Mouse (Mus musculus) heart, postnatal 0 days (tissue): ENCODE data around the gene Ubqln4. TPM values are rescaled to one million over a fixed set of nuclear protein-coding genes. Genes with fewer than 3 reads are reported as not detected.
"Not testable (repeated sequence)": the region's sequence is repeated elsewhere in the genome, so short reads cannot be mapped to it uniquely, and the experiment has no call there.

Experiments
- ATAC-seq: fragments of 200-750 bp; cut with Nextera tagmentation; 2 replicates; pipeline ENCODE4 v1.8.0; 2017; ENCODE audit warnings: low read depth, moderate number of reproducible peaks, moderate library complexity; ENCODE audit not compliant: insufficient read depth
- DNase-seq: peaks from one replicate; pipeline ENCODE4 v3.0.0-alpha.2; 2016; ENCODE audit warnings: low spot score
- H3K27ac ChIP-seq: fragments of 300-500 bp; sonication (generic); 2 replicates; pipeline ENCODE4 v1.5.1; 2014; ENCODE audit warnings: low read depth, mild to moderate bottlenecking
- H3K27me3 ChIP-seq: fragments of 300-500 bp; sonication (generic); 2 replicates; pipeline ENCODE4 v1.6.1; 2014; ENCODE audit warnings: low read length, mixed read lengths; ENCODE audit not compliant: control insufficient read depth, insufficient read depth
- H3K36me3 ChIP-seq: fragments of 300-500 bp; sonication (generic); replicated peaks from 2 replicates; pipeline ENCODE4 v1.6.1; 2014; ENCODE audit warnings: low read length, mixed read lengths; ENCODE audit not compliant: control insufficient read depth, insufficient read depth
- H3K4me1 ChIP-seq: fragments of 300-500 bp; sonication (generic); 2 replicates; pipeline ENCODE4 v1.6.1; 2014; ENCODE audit warnings: antibody characterized with exemption; ENCODE audit not compliant: control insufficient read depth, insufficient read depth
- H3K4me2 ChIP-seq: fragments of 300-500 bp; sonication (generic); 2 replicates; pipeline ENCODE4 v1.6.1; 2014; ENCODE audit warnings: low read depth, mild to moderate bottlenecking, low read length, moderate library complexity
- H3K4me3 ChIP-seq: fragments of 300-500 bp; sonication (generic); 2 replicates; pipeline ENCODE4 v1.5.1; 2014; ENCODE audit warnings: low read depth, low read length
- H3K9ac ChIP-seq: fragments of 300-500 bp; sonication (generic); replicated peaks from 2 replicates; pipeline ENCODE4 v1.6.1; 2014; ENCODE audit warnings: low read depth, low read length, mixed read lengths
- H3K9me3 ChIP-seq: fragments of 300-500 bp; sonication (generic); replicated peaks from 2 replicates; pipeline ENCODE4 v1.6.1; 2016; ENCODE audit warnings: low read length; ENCODE audit not compliant: control insufficient read depth
- CTCF ChIP-seq: IDR thresholded peaks from 2 replicates; pipeline ENCODE4 v1.5.1; 2016; ENCODE audit warnings: antibody characterized with exemption, control low read depth, low read depth
- EP300 ChIP-seq: IDR thresholded peaks from 2 replicates; pipeline ENCODE4 v1.6.1; 2016; ENCODE audit warnings: antibody characterized with exemption, low read depth
- WGBS: fragments of 180-500 bp; shearing (Covaris S2); extraction: QIAGEN DNeasy Blood & Tissue Kit; methylation state at CpG from one replicate; pipeline ENCODE4 v1.1.7; 2014; 5-methylcytosine and 5-hydroxymethylcytosine counted together
- polyA plus RNA-seq: library from polyadenylated mRNA; unstranded; fragments of >200 nt; fragmentation: Nextera tagmentation; extraction: Ambion mirVana; gene quantifications from 2 replicates; pipeline ENCODE4 v1.2.1, GENCODE M21; 2015
- total RNA-seq: library from RNA; depleted of rRNA; stranded (reverse); fragments of >200 nt; gene quantifications from 2 replicates; pipeline ENCODE4 v1.2.3, GENCODE M21; 2014; ENCODE audit warnings: low replicate concordance

Ubqln4 gene
- total and polyA plus RNA-seq, 2 experiments from 2014 or later: 18.3 to 82.4 TPM

- peaks cover 8% of the 10 kb centered on the region; the same call in 1 of the 2 replicates for H3K4me1 ChIP-seq
- H3K9ac ChIP-seq: no peak overlapping the region
- DNase-seq (no peak), ATAC-seq (no peak)
- 30% methylated on average over 3 of the region's 3 CpGs for WGBS
- no peak overlapping the region for H3K4me3 ChIP-seq
- H3K9me3 ChIP-seq: no peaks in the 10 kb centered on the region
- peaks cover 28% of the 10 kb centered on the region for H3K36me3 ChIP-seq
- no peak overlapping the region for H3K27ac ChIP-seq
- no peak overlapping the region for H3K4me2 ChIP-seq
- no peak for TF ChIP-seq EP300
- TF ChIP-seq CTCF: no peak
- no peaks in the 10 kb centered on the region for H3K27me3 ChIP-seq
These were observed 37.5 kb downstream of the Ubqln4 start for GRCm38 (mm10) chr3:88591044-88591443.

- DNase-seq (peak; percentile 51), ATAC-seq (peak; percentile 20)
- H3K27ac ChIP-seq: peak overlapping the region; percentile 40; the same call in 1 of the 2 replicates
- H3K36me3 ChIP-seq: peaks cover 17% of the 10 kb centered on the region
- WGBS: 22% methylated on average over 9 of the region's 9 CpGs
- H3K27me3 ChIP-seq: no peaks in the 10 kb centered on the region
- peak overlapping the region; percentile 45 for H3K4me2 ChIP-seq
- TF ChIP-seq EP300: no peak
- peak; percentile 58 for TF ChIP-seq CTCF
- H3K9me3 ChIP-seq: no peaks in the 10 kb centered on the region
- H3K9ac ChIP-seq: no peak overlapping the region
- peak overlapping the region; percentile 3; the same call in 1 of the 2 replicates for H3K4me3 ChIP-seq
- H3K4me1 ChIP-seq: peaks cover 8% of the 10 kb centered on the region; the same call in 1 of the 2 replicates
These were observed 38.6 kb downstream of the Ubqln4 start for GRCm38 (mm10) chr3:88591950-88592731.

- DNase-seq: no peak
- Histone ChIP-seq H3K4me2 (no peak overlapping the region; the same call in 1 of the 2 replicates), H3K27me3 (no peaks in the 10 kb centered on the region), H3K9ac (no peak overlapping the region), H3K9me3 (no peaks in the 10 kb centered on the region), H3K27ac (no peak overlapping the region), H3K4me3 (no peak overlapping the region), H3K36me3 (peaks cover 8% of the 10 kb centered on the region), H3K4me1 (peaks cover 8% of the 10 kb centered on the region; the same call in 1 of the 2 replicates)
- TF ChIP-seq CTCF (no peak), EP300 (no peak)
- WGBS: 63% methylated on average over 10 of the region's 10 CpGs
- ATAC-seq: no peak
These were observed 39.5 kb downstream of the Ubqln4 start for GRCm38 (mm10) chr3:88592942-88593576.

GRCm38 (mm10) chr3:88593893-88594580 lies 40.5 kb downstream of the Ubqln4 start:
- no peaks in the 10 kb centered on the region for H3K36me3 ChIP-seq
- no peak for TF ChIP-seq CTCF
- TF ChIP-seq EP300: no peak
- 24% methylated on average over 10 of the region's 10 CpGs for WGBS
- no peak overlapping the region for H3K4me2 ChIP-seq
- no peak overlapping the region for H3K4me3 ChIP-seq
- H3K4me1 ChIP-seq: peaks cover 8% of the 10 kb centered on the region; the same call in 1 of the 2 replicates
- ATAC-seq (no peak), DNase-seq (no peak)
- no peaks in the 10 kb centered on the region for H3K27me3 ChIP-seq
- no peak overlapping the region for H3K27ac ChIP-seq
- no peaks in the 10 kb centered on the region for H3K9me3 ChIP-seq
- H3K9ac ChIP-seq: no peak overlapping the region

- H3K27me3 ChIP-seq, H3K4me1 ChIP-seq, DNase-seq, H3K36me3 ChIP-seq, H3K27ac ChIP-seq, H3K9me3 ChIP-seq, ATAC-seq, H3K9ac ChIP-seq, H3K4me2 ChIP-seq, H3K4me3 ChIP-seq: not testable (repeated sequence)
- WGBS: 80% methylated on average over 4 of the region's 4 CpGs
These were observed 43.0 kb downstream of the Ubqln4 start for GRCm38 (mm10) chr3:88596547-88596946.
